Mouse (Mus musculus) hindbrain, postnatal 0 days (tissue): ENCODE results near the gene Pgam1. TPM values are rescaled to one million over a fixed set of nuclear protein-coding genes. Genes with fewer than 3 reads are reported as not detected.

Experiments
- ATAC-seq: fragments of 200-750 bp; cut with Nextera tagmentation; 2 replicates; pipeline ENCODE4 v1.8.0; 2017; ENCODE audit warnings: mild to moderate bottlenecking, moderate TSS enrichment, moderate library complexity
- DNase-seq: peaks from one replicate; pipeline ENCODE4 v3.0.0-alpha.2; 2015; ENCODE audit warnings: low spot score
- H3K27ac ChIP-seq: fragments of 300-500 bp; sonication (generic); 2 replicates; pipeline ENCODE4 v1.5.1; 2014; ENCODE audit warnings: mild to moderate bottlenecking
- H3K27me3 ChIP-seq: fragments of 300-500 bp; sonication (generic); 2 replicates; pipeline ENCODE4 v1.6.1; 2014; ENCODE audit warnings: low read length, mixed read lengths; ENCODE audit not compliant: insufficient read depth
- H3K36me3 ChIP-seq: fragments of 300-500 bp; sonication (generic); 2 replicates; pipeline ENCODE4 v1.6.1; 2014; ENCODE audit warnings: low read length, mixed read lengths; ENCODE audit not compliant: insufficient read depth
- H3K4me1 ChIP-seq: fragments of 300-500 bp; sonication (generic); 2 replicates; pipeline ENCODE4 v1.6.1; 2014; ENCODE audit warnings: antibody characterized with exemption, low read length, mixed read lengths; ENCODE audit not compliant: insufficient read depth
- H3K4me2 ChIP-seq: fragments of 300-500 bp; sonication (generic); 2 replicates; pipeline ENCODE4 v1.6.1; 2014; ENCODE audit warnings: low read depth, mild to moderate bottlenecking, low read length, moderate library complexity, mixed read lengths
- H3K4me3 ChIP-seq: fragments of 300-500 bp; sonication (generic); 2 replicates; pipeline ENCODE4 v1.5.1; 2014; ENCODE audit warnings: low read length
- H3K9ac ChIP-seq: fragments of 300-500 bp; sonication (generic); replicated peaks from 2 replicates; pipeline ENCODE4 v1.6.1; 2014; ENCODE audit warnings: mild to moderate bottlenecking, low read length, moderate library complexity, mixed read lengths
- H3K9me3 ChIP-seq: fragments of 300-500 bp; sonication (generic); 2 replicates; pipeline ENCODE4 v1.6.1; 2016; ENCODE audit warnings: low read length, mixed read lengths
- CTCF ChIP-seq: IDR thresholded peaks from 2 replicates; pipeline ENCODE4 v1.5.1; 2016; ENCODE audit warnings: antibody characterized with exemption, control low read depth, low read depth
- WGBS: fragments of 180-500 bp; shearing (Covaris S2); extraction: QIAGEN DNeasy Blood & Tissue Kit; methylation state at CpG from one replicate; pipeline ENCODE4 v1.1.7; 2014; 5-methylcytosine and 5-hydroxymethylcytosine counted together
- polyA plus RNA-seq: library from polyadenylated mRNA; unstranded; fragments of >200 nt; fragmentation: Nextera tagmentation; extraction: Ambion mirVana; gene quantifications from 2 replicates; pipeline ENCODE4 v1.2.1, GENCODE M21; 2015
- total RNA-seq: library from RNA; depleted of rRNA; stranded (reverse); fragments of >200 nt; gene quantifications from 2 replicates; pipeline ENCODE4 v1.2.3, GENCODE M21; 2014

The Pgam1 gene
- total and polyA plus RNA-seq, 2 experiments from 2014 or later = 539 to 629 TPM

DNA sequence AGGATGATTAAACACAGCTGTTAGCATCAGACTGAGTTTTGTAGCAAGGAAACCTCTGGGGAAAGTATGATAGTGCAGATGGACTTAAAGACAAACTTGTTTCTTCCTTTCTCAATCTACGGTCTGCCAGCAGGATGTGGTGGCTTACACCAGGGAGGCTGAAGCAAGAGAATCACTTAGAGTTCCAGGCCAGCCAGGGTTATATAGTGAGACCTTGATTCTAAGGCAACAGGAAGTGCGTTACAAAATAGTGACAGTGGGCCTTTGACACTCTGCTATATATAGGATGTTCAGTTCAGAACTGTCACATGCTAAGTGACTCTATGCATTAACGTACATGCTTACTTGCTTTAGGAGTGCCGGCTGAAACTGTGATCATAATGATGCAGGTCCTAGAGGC lies 5.1 kb downstream of the Pgam1 start:
- H3K9ac ChIP-seq = no peak overlapping the region

GRCm38 (mm10) chr19:41919471-41919870 lies 7.7 kb downstream of the Pgam1 start:
- WGBS = 84% methylated on average over 4 of the region's 4 CpGs
- no peak for TF ChIP-seq CTCF
- H3K36me3 ChIP-seq = peaks cover 46% of the 10 kb centered on the region

More for the DNA sequence above, 5.1 kb downstream of the Pgam1 start:
- ATAC-seq (no peak), DNase-seq (no peak)
- Histone ChIP-seq H3K27ac (no peak overlapping the region), H3K4me1 (peaks cover 16% of the 10 kb centered on the region), H3K9me3 (no peaks in the 10 kb centered on the region), H3K27me3 (no peaks in the 10 kb centered on the region), H3K36me3 (peaks cover 31% of the 10 kb centered on the region), H3K4me3 (no peak overlapping the region), H3K4me2 (no peak overlapping the region)
- WGBS = 90% methylated on average over 4 of the region's 4 CpGs
- TF ChIP-seq CTCF = no peak

GRCm38 (mm10) chr19:41920412-41921067 lies 8.8 kb downstream of the Pgam1 start:
- Histone ChIP-seq H3K4me1 (no peaks in the 10 kb centered on the region), H3K4me3 (no peak overlapping the region), H3K9me3 (no peaks in the 10 kb centered on the region), H3K36me3 (peaks cover 48% of the 10 kb centered on the region), H3K4me2 (no peak overlapping the region), H3K27ac (no peak overlapping the region), H3K27me3 (no peaks in the 10 kb centered on the region), H3K9ac (no peak overlapping the region)
- DNase-seq (no peak), ATAC-seq (no peak)
- no peak for TF ChIP-seq CTCF
- WGBS = 78% methylated on average over 5 of the region's 5 CpGs

More at GRCm38 (mm10) chr19:41919471-41919870, 7.7 kb downstream of the Pgam1 start:
- Histone ChIP-seq H3K4me1 (no peaks in the 10 kb centered on the region), H3K9me3 (no peaks in the 10 kb centered on the region), H3K4me3 (no peak overlapping the region), H3K27me3 (no peaks in the 10 kb centered on the region), H3K4me2 (no peak overlapping the region), H3K9ac (no peak overlapping the region), H3K27ac (no peak overlapping the region)
- DNase-seq (no peak), ATAC-seq (no peak)

DNA sequence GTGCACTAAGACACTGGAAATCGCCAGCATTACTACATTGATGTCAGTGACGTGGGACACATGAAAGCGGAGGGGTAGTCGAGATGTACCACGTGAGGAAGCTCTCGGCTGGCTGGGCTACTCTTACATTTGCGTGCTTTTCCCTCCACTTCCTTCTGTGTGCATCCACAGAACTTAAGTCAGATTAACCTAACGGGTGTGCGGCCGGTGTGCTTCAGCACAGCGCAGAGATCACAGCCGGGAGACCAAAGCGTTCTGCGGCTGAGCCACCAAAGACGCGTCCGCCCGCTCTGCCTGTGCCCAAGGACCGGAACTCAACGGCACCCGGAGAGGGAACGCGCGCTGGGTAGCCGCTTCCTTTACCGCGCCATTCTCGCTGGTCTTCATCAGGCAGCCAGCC lies 21.0 kb downstream of the Pgam1 start:
- H3K4me1 ChIP-seq = peaks cover 7% of the 10 kb centered on the region
- peak; percentile 16 for ATAC-seq
- under 1% methylated on average over 28 of the region's 28 CpGs for WGBS

DNA sequence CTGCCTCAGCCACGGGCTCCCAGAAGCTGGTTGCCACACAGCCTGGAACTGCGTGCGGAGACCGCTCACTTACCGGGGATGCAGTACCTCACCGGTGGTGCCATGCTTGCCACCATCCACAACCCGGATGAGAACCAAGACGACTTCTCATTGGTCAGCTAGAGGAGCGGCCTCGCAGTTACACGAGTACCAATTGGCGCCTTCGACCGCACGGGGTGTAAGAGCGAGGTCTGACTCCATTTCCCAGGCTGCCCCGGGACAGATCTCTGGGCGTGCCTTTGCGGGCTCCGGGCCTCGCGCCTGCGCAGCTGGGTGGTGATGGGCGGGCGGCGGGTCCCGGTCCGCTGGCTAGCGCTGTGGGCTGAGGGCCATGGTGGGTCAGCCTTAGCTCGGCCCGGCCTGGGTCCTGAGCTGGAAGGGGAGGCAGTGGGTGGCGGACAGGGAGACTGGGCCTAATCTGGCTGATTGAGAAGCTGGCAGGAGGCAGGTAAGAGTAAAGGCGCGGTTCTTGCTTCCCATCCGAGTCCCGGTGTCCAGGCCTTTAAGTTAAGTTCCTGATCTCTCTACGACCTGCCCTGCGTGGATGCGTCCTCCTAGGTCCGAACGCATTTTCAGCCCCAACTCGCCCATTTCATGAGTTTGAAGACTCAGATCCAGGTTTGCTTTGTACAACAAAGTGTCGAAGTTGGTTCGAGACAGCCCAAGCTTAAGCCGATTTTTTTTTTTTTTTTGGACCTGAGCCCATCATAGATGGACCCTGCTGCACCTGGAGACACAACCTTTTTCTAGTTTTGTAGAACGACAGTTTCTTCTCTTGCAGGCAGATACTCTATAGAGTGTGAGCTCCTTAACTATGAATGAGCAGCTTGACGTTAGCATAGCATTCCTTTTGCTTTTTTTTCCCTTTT lies 21.7 kb downstream of the Pgam1 start, which contains the start of the genes Exosc1 and Zdhhc16:
TSS of gene Exosc1 (minus strand) at position 245 of the 908 bp plus-strand sequence.
TSS of gene Zdhhc16 (plus strand) at position 302 of the 908 bp plus-strand sequence.
- H3K4me2 ChIP-seq = peak within 1 kb of the TSS; percentile 93
- DNase-seq = peak; percentile 99
- H3K36me3 ChIP-seq = peaks cover 22% of the 10 kb centered on the region
- peak within 1 kb of the TSS; percentile 76 for H3K27ac ChIP-seq
- WGBS = under 1% methylated on average over 47 of the region's 47 CpGs
- peaks cover 7% of the 10 kb centered on the region for H3K4me1 ChIP-seq
- no peaks in the 10 kb centered on the region for H3K9me3 ChIP-seq
- ATAC-seq = peak; percentile 100
- TF ChIP-seq CTCF = no peak
- H3K27me3 ChIP-seq = no peaks in the 10 kb centered on the region
- peak within 1 kb of the TSS; percentile 63 for H3K9ac ChIP-seq
- H3K4me3 ChIP-seq = peak within 1 kb of the TSS; percentile 65

More for the DNA sequence above, 21.0 kb downstream of the Pgam1 start:
- H3K9ac ChIP-seq = peak overlapping the region; percentile 63
- H3K9me3 ChIP-seq = no peaks in the 10 kb centered on the region
- no peak for TF ChIP-seq CTCF
- peak; percentile 18 for DNase-seq
- H3K27ac ChIP-seq = peak overlapping the region; percentile 76
- no peaks in the 10 kb centered on the region for H3K27me3 ChIP-seq
- H3K36me3 ChIP-seq = peaks cover 24% of the 10 kb centered on the region; the same call in 1 of the 2 replicates
- peak overlapping the region; percentile 93 for H3K4me2 ChIP-seq
- H3K4me3 ChIP-seq = peak overlapping the region; percentile 65

- no peaks in the 10 kb centered on the region for H3K9me3 ChIP-seq
- no peaks in the 10 kb centered on the region for H3K27me3 ChIP-seq
- H3K36me3 ChIP-seq = peaks cover 19% of the 10 kb centered on the region
- H3K4me1 ChIP-seq = peaks cover 7% of the 10 kb centered on the region
- DNase-seq (peak; percentile 24), ATAC-seq (no peak)
- no peak for TF ChIP-seq CTCF
- H3K4me2 ChIP-seq = peak overlapping the region; percentile 69
- H3K27ac ChIP-seq = no peak overlapping the region
- peak overlapping the region; percentile 63 for H3K9ac ChIP-seq
- H3K4me3 ChIP-seq = peak overlapping the region; percentile 65
- WGBS = 22% methylated on average over 6 of the region's 6 CpGs
These were observed 22.4 kb downstream of the Pgam1 start for GRCm38 (mm10) chr19:41934124-41934523.
